Mouse (Mus musculus): ENCODE data around the gene Bcas3. TPM values are rescaled to one million over a fixed set of nuclear protein-coding genes. Genes with fewer than 3 reads are reported as not detected.

The Bcas3 gene
- 18.2 and 23.4 TPM in 2 replicates for polyA plus RNA-seq (2016; fragmentation: Nextera tagmentation; extraction: Ambion mirVana)

GRCm38 (mm10) chr11:85352539-85353380 is at the start of gene Bcas3:
Gene Bcas3, plus strand, starts transcription at chr11:85353167.
- ATAC-seq = peak; percentile 96
- Histone ChIP-seq H3K4me3 (peak within 1 kb of the TSS; percentile 75), H3K36me3 (peaks cover 16% of the 10 kb centered on the region), H3K9me3 (replicated peaks) (no peaks in the 10 kb centered on the region), H3K9ac (peak within 1 kb of the TSS; percentile 84), H3K4me2 (peak within 1 kb of the TSS; percentile 84), H3K27me3 (replicated peaks) (no peaks in the 10 kb centered on the region), H3K27ac (peak within 1 kb of the TSS; percentile 75), H3K4me1 (peaks cover 59% of the 10 kb centered on the region)
- under 1% methylated on average over 47 of the region's 47 CpGs for WGBS (ENCODE audit: insufficient replicate concordance)

- no peak overlapping the region for H3K9ac ChIP-seq
- 26% methylated on average over 4 of the region's 4 CpGs for WGBS (ENCODE audit: insufficient replicate concordance)
- no peak for ATAC-seq
These were observed 46.2 kb upstream of the Bcas3 start for GRCm38 (mm10) chr11:85306577-85307260.

GRCm38 (mm10) chr11:85308799-85309198 is 44.2 kb upstream of the Bcas3 start:
- H3K4me1 ChIP-seq = peaks cover 33% of the 10 kb centered on the region
- 73% methylated on average over 2 of the region's 2 CpGs for WGBS (ENCODE audit: insufficient replicate concordance)
- H3K4me3 ChIP-seq = no peak overlapping the region
- H3K27ac ChIP-seq = no peak overlapping the region
- no peak overlapping the region for H3K4me2 ChIP-seq
- no peaks in the 10 kb centered on the region for H3K9me3 ChIP-seq (replicated peaks)
- H3K9ac ChIP-seq = no peak overlapping the region
- peaks cover 7% of the 10 kb centered on the region for H3K36me3 ChIP-seq
- ATAC-seq = no peak
- no peaks in the 10 kb centered on the region for H3K27me3 ChIP-seq (replicated peaks)

More at GRCm38 (mm10) chr11:85306577-85307260, 46.2 kb upstream of the Bcas3 start:
- Histone ChIP-seq H3K4me1 (peaks cover 20% of the 10 kb centered on the region), H3K36me3 (no peaks in the 10 kb centered on the region), H3K27me3 (replicated peaks) (no peaks in the 10 kb centered on the region), H3K9me3 (replicated peaks) (no peaks in the 10 kb centered on the region), H3K4me3 (no peak overlapping the region), H3K27ac (no peak overlapping the region), H3K4me2 (no peak overlapping the region)

- WGBS (ENCODE audit: insufficient replicate concordance) = 2% methylated on average over 15 of the region's 15 CpGs
- H3K9me3 ChIP-seq (replicated peaks) = no peaks in the 10 kb centered on the region
- H3K9ac ChIP-seq = peak overlapping the region; percentile 87
- peaks cover 30% of the 10 kb centered on the region for H3K4me1 ChIP-seq
- peak overlapping the region; percentile 97 for H3K27ac ChIP-seq
- no peak for ATAC-seq
- H3K36me3 ChIP-seq = peaks cover 23% of the 10 kb centered on the region
- H3K4me3 ChIP-seq = peak overlapping the region; percentile 96
- H3K27me3 ChIP-seq (replicated peaks) = no peaks in the 10 kb centered on the region
- H3K4me2 ChIP-seq = peak overlapping the region; percentile 85
These were observed 42.6 kb upstream of the Bcas3 start for GRCm38 (mm10) chr11:85310407-85310712.

- Histone ChIP-seq H3K27ac (peak within 1 kb of the TSS; percentile 97), H3K27me3 (replicated peaks) (no peaks in the 10 kb centered on the region), H3K9ac (peak within 1 kb of the TSS; percentile 98), H3K9me3 (replicated peaks) (no peaks in the 10 kb centered on the region), H3K4me3 (peak within 1 kb of the TSS; percentile 96), H3K36me3 (peaks cover 24% of the 10 kb centered on the region), H3K4me2 (peak within 1 kb of the TSS; percentile 85), H3K4me1 (peaks cover 32% of the 10 kb centered on the region)
- ATAC-seq = peak; percentile 91
- under 1% methylated on average over 74 of the region's 78 CpGs for WGBS (ENCODE audit: insufficient replicate concordance)
These were observed 42.0 kb upstream of the Bcas3 start, which contains the start of gene Ppm1d for GRCm38 (mm10) chr11:85310713-85311574. Gene Ppm1d, plus strand, starts transcription at chr11:85311244.

GRCm38 (mm10) chr11:85311645-85312490 is 41.1 kb upstream of the Bcas3 start:
- H3K4me1 ChIP-seq = peaks cover 34% of the 10 kb centered on the region
- peak overlapping the region; percentile 67 for H3K4me2 ChIP-seq
- H3K4me3 ChIP-seq = peak overlapping the region; percentile 96
- H3K27ac ChIP-seq = peak overlapping the region; percentile 97
- H3K9ac ChIP-seq = peak overlapping the region; percentile 98
- H3K27me3 ChIP-seq (replicated peaks) = no peaks in the 10 kb centered on the region
- peak; percentile 20; the same call in 1 of the 2 replicates for ATAC-seq
- under 1% methylated on average over 56 of the region's 56 CpGs for WGBS (ENCODE audit: insufficient replicate concordance)
- no peaks in the 10 kb centered on the region for H3K9me3 ChIP-seq (replicated peaks)
- peaks cover 29% of the 10 kb centered on the region for H3K36me3 ChIP-seq

- H3K27ac ChIP-seq = no peak overlapping the region
- H3K4me2 ChIP-seq = peak overlapping the region; percentile 67
- H3K36me3 ChIP-seq = peaks cover 34% of the 10 kb centered on the region
- no peaks in the 10 kb centered on the region for H3K27me3 ChIP-seq (replicated peaks)
- WGBS (ENCODE audit: insufficient replicate concordance) = 45% methylated on average over 2 of the region's 2 CpGs
- H3K4me3 ChIP-seq = peak overlapping the region; percentile 96
- H3K9me3 ChIP-seq (replicated peaks) = no peaks in the 10 kb centered on the region
- ATAC-seq = no peak
- H3K9ac ChIP-seq = peak overlapping the region; percentile 98
- peaks cover 34% of the 10 kb centered on the region for H3K4me1 ChIP-seq
These were observed 40.1 kb upstream of the Bcas3 start for GRCm38 (mm10) chr11:85312818-85313217.

- peaks cover 37% of the 10 kb centered on the region for H3K36me3 ChIP-seq
- peaks cover 34% of the 10 kb centered on the region for H3K4me1 ChIP-seq
- H3K9ac ChIP-seq = peak overlapping the region; percentile 98
- no peaks in the 10 kb centered on the region for H3K9me3 ChIP-seq (replicated peaks)
- WGBS (ENCODE audit: insufficient replicate concordance) = 89% methylated on average over 3 of the region's 3 CpGs
- peak overlapping the region; percentile 67 for H3K4me2 ChIP-seq
- H3K27me3 ChIP-seq (replicated peaks) = no peaks in the 10 kb centered on the region
- H3K27ac ChIP-seq = no peak overlapping the region; the same call in 1 of the 2 replicates
- ATAC-seq = no peak
- peak overlapping the region; percentile 96 for H3K4me3 ChIP-seq
These were observed 39.6 kb upstream of the Bcas3 start for GRCm38 (mm10) chr11:85313361-85313760.

- H3K4me3 ChIP-seq = no peak overlapping the region
- peak overlapping the region; percentile 3 for H3K27ac ChIP-seq
- 54% methylated on average over 9 of the region's 9 CpGs for WGBS (ENCODE audit: insufficient replicate concordance)
- peaks cover 26% of the 10 kb centered on the region for H3K36me3 ChIP-seq
- peak overlapping the region; percentile 23; the same call in 1 of the 2 replicates for H3K9ac ChIP-seq
- H3K4me2 ChIP-seq = peak overlapping the region; percentile 17; the same call in 1 of the 2 replicates
- no peaks in the 10 kb centered on the region for H3K9me3 ChIP-seq (replicated peaks)
- ATAC-seq = peak; percentile 57; the same call in 1 of the 2 replicates
- no peaks in the 10 kb centered on the region for H3K27me3 ChIP-seq (replicated peaks)
- H3K4me1 ChIP-seq = peaks cover 21% of the 10 kb centered on the region
These were observed 29.2 kb upstream of the Bcas3 start for GRCm38 (mm10) chr11:85323567-85324330.

- Histone ChIP-seq H3K27me3 (replicated peaks) (no peaks in the 10 kb centered on the region), H3K27ac (no peak overlapping the region), H3K4me1 (peaks cover 12% of the 10 kb centered on the region), H3K9ac (no peak overlapping the region), H3K4me2 (no peak overlapping the region), H3K4me3 (no peak overlapping the region), H3K36me3 (peaks cover 70% of the 10 kb centered on the region), H3K9me3 (replicated peaks) (no peaks in the 10 kb centered on the region)
- WGBS (ENCODE audit: insufficient replicate concordance) = 90% methylated on average over 3 of the region's 3 CpGs
- ATAC-seq = no peak
These were observed 24.2 kb upstream of the Bcas3 start for GRCm38 (mm10) chr11:85328717-85329116.
